Mouse (Mus musculus): ENCODE data around the gene Ptges.

The Ptges gene

DNA sequence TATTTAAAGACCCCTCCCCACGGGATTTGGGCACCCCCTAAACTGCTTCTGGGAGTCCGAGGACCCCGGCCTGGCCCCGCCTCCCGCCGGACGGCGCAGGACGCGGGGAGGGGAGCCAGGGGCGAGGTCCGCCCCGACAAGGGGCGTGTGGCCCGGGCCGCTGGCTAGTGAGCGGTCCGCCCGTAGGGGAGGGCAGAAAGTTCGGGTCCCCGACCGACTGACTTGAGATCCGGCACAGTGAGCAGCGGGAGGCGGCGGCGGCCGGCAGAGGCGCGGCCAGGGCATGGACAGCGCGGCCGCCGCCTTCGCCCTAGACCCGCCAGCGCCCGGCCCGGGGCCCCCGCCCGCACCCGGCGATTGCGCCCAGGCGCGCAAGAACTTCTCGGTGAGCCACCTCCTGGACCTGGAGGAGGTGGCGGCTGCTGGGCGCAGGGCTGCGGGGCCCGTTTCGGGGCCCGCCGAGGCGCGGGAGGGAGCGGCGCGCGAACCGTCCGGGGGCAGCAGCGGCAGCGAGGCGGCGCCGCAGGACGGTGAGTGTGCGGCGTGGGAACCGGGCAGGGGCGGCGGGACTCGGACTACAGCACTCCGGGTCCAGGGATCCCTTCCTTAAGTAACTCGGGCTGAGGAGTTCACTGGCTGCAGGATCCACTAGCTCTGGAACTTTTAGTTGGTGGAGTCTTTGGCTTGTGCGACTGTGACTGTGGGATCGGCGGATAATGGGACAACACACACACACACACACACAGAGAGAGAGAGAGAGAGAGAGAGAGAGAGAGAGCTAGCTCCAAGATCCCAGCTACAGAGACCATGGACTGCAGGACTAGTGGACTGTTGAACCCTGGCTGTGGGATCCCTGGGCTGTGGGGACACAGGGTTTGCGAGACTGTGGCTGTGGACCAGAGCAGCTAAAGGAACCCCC is 84.3 kb downstream of the Ptges start:
- peak in 1 of 2 experiments; percentile 12 for DNase-seq

DNA sequence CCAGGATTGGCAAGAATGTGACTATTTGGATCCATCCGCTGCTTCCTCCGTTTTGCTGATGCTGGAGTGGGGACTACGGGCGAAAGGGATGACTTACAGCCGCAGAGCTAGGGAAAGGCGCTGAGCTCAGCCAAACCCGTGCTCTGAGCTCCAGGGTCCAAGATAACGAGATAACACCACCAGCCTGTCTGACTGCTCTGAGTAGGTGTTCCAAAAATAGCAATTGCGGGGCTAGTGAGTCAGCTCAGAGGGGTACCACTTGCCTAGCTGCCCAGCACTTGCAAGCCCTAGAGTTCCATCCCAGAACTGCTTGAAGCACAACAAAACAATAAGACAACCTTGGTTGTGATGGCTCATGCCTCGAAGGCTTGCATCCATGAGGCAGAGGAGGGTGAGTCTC is 87.0 kb downstream of the Ptges start:
- DNase-seq, result no peak
